In the genomic region with DNA sequence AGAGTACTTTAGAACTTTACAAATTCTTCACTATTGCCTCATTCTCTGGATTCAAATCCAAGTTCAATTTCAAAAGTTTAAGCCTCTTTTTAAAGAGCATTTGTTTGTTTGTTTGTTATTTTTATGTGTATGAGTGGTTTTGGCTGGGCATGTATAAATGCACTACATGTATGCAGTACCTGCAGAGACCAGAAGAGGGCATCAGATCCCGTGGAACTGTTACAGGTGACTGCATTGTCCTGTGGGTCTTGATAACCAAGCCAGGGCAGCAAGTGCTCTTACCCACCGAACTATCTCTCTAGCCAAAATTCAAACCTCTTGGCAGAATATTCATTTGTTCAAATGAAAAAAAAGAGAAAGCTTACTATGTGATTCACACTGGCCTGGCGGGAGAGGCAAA, we compare ENCODE assay signal across 9 mouse cellular contexts. TPM values are rescaled to one million over a fixed set of nuclear protein-coding genes. Genes with fewer than 3 reads are reported as not detected.
A peak's percentile ranks its signal among the peaks of the same experiment; 100 is the strongest.
DNase-seq lines count a peak whose midpoint lies in the region; ATAC-seq lines count a peak whose summit lies in the region.
"Had no signal": no experiment of that assay in that cellular context is flagged by ENCODE, and none has a peak within 500 bp of the region (broad histone marks: within the 10 kb centered on the region; RNA-seq: fewer than 3 reads in every experiment).

No protein-coding gene starts in this region.

- no peak overlapping the region for H3K27ac ChIP-seq in hindbrain, embryonic 11.5 days (ENCODE audit: low read depth, low read length)
- no peak overlapping the region for H3K27ac ChIP-seq in hindbrain, embryonic 13.5 days

- peaks cover 3% of the 10 kb centered on the region; the same call in 1 of the 2 replicates for H3K4me1 ChIP-seq in hindbrain, embryonic 11.5 days (replicated peaks; ENCODE audit: control insufficient read depth, insufficient read depth, low read length)
- peaks cover 10% of the 10 kb centered on the region for H3K4me1 ChIP-seq in hindbrain, embryonic 13.5 days (replicated peaks)

- ATAC-seq in hindbrain, embryonic 11.5 days (ENCODE audit: low FRiP score) = no peak
- ATAC-seq in hindbrain, embryonic 13.5 days (ENCODE audit: low FRiP score) = no peak
- ATAC-seq in granulocyte monocyte progenitor cell, adult 5-6 weeks (replicated peaks; ENCODE audit: poor library complexity, severe bottlenecking) = peak; percentile 58; the same call in 1 of the 2 replicates
- no peak for ATAC-seq in erythroblast, adult 5-6 weeks (replicated peaks; ENCODE audit: low FRiP score, poor library complexity, severe bottlenecking)

- H3K36me3 ChIP-seq in hindbrain, embryonic 11.5 days (ENCODE audit: control insufficient read depth, insufficient read depth, low read length) = no peaks in the 10 kb centered on the region
- no peaks in the 10 kb centered on the region for H3K36me3 ChIP-seq in hindbrain, embryonic 13.5 days

- H3K9ac ChIP-seq in hindbrain, embryonic 11.5 days (ENCODE audit: low read depth, low read length) = no peak overlapping the region
- H3K9ac ChIP-seq in hindbrain, embryonic 13.5 days = no peak overlapping the region

- H3K4me2 ChIP-seq in hindbrain, embryonic 11.5 days (replicated peaks; ENCODE audit: low read depth, low read length) = no peak overlapping the region
- H3K4me2 ChIP-seq in hindbrain, embryonic 13.5 days = no peak overlapping the region

- H3K9me3 ChIP-seq in hindbrain, embryonic 11.5 days (ENCODE audit: control insufficient read depth, low read length) = no peaks in the 10 kb centered on the region
- H3K9me3 ChIP-seq in hindbrain, embryonic 13.5 days = no peaks in the 10 kb centered on the region

- peaks cover 35% of the 10 kb centered on the region for H3K27me3 ChIP-seq in hindbrain, embryonic 11.5 days (ENCODE audit: control insufficient read depth, insufficient read depth, low read length)
- H3K27me3 ChIP-seq in hindbrain, embryonic 13.5 days = peaks cover 47% of the 10 kb centered on the region

- DNase-seq in hindbrain, embryonic 11.5 days (ENCODE audit: low spot score) = peak; percentile 42
- DNase-seq in urinary bladder, postnatal 14 days (ENCODE audit: low spot score) = peak; percentile 18
- DNase-seq in urinary bladder, postnatal 10 days (ENCODE audit: low spot score) = no peak
- no peak for DNase-seq in adrenal gland, adult 8-10 months
- no peak for DNase-seq in frontal cortex, postnatal 25 days (ENCODE audit: low spot score in 2 of 2)
- DNase-seq: left cerebral cortex, postnatal 4 days had no signal

- WGBS in hindbrain, embryonic 11.5 days = 58% methylated on average over 3 of the region's 3 CpGs
- WGBS in hindbrain, embryonic 13.5 days = 59% methylated on average over 3 of the region's 3 CpGs

- no peak overlapping the region for H3K4me3 ChIP-seq in hindbrain, embryonic 11.5 days (ENCODE audit: low read depth, low read length)
- H3K4me3 ChIP-seq in hindbrain, embryonic 13.5 days = no peak overlapping the region

RNA-seq across cellular contexts. Expression of a gene that starts 4.0 kb away (rescaled TPM):
- 0.15 and 0.25 TPM in 2 replicates for polyA plus RNA-seq in hindbrain, embryonic 11.5 days (2014; fragmentation: Nextera tagmentation; extraction: Ambion mirVana)
- polyA plus RNA-seq in hindbrain, embryonic 13.5 days (2015; fragmentation: Nextera tagmentation; extraction: Ambion mirVana) = 0.09 TPM in 2 replicates
- total RNA-seq in granulocyte monocyte progenitor cell, adult 5-6 weeks (2014; fragmentation: Nextera tagmentation) = not detected in 2 replicates
- total RNA-seq in granulocyte monocyte progenitor cell, adult 5-6 weeks (2017) = not detected in 2 replicates
- not detected in 2 replicates for total RNA-seq in erythroblast, adult 5-6 weeks (2015; ENCODE audit: low replicate concordance)
- not detected in 2 replicates for total RNA-seq in erythroblast, adult 5-6 weeks (2017; ENCODE audit: low replicate concordance)
- 1 to 10 TPM in 1 of 4 experiments, under 1 TPM in 1, not detected in 2; 0.10 to 1.0 TPM for total RNA-seq in adrenal gland, adult 8-10 months (2022)

RNA-seq across cellular contexts. Expression of a gene that starts 33.5 kb away (rescaled TPM):
- polyA plus RNA-seq in hindbrain, embryonic 11.5 days (2014; fragmentation: Nextera tagmentation; extraction: Ambion mirVana) = 1.9 and 2.0 TPM in 2 replicates
- 1.3 and 1.5 TPM in 2 replicates for polyA plus RNA-seq in hindbrain, embryonic 13.5 days (2015; fragmentation: Nextera tagmentation; extraction: Ambion mirVana)
- 0.67 and 4.1 TPM in 2 replicates for total RNA-seq in granulocyte monocyte progenitor cell, adult 5-6 weeks (2014; fragmentation: Nextera tagmentation)
- 2.4 and 4.1 TPM in 2 replicates for total RNA-seq in granulocyte monocyte progenitor cell, adult 5-6 weeks (2017)
- not detected in 2 replicates for total RNA-seq in erythroblast, adult 5-6 weeks (2015; ENCODE audit: low replicate concordance)
- total RNA-seq in erythroblast, adult 5-6 weeks (2017; ENCODE audit: low replicate concordance) = 5.4 TPM in 1 of 2 replicates, not detected in the other
- 1 to 10 TPM in 2 of 4 experiments, under 1 TPM in 2; 0.59 to 1.9 (median 1.2) TPM for total RNA-seq in adrenal gland, adult 8-10 months (2022)

Comparison
In these comparisons a context has a peak if more than half of its experiments do, and no peak if none do; other contexts are left out.
1. DNase-seq: peak in hindbrain, embryonic 11.5 days (single experiment) and urinary bladder, postnatal 14 days (single experiment); none in urinary bladder, postnatal 10 days (single experiment), adrenal gland, adult 8-10 months (single experiment) and frontal cortex, postnatal 25 days (0 of 2).